Mouse (Mus musculus): ENCODE data around the gene Gm8897. TPM values are rescaled to one million over a fixed set of nuclear protein-coding genes. Genes with fewer than 3 reads are reported as not detected.

Gm8897 gene
- not detected for total RNA-seq (2023)

DNA sequence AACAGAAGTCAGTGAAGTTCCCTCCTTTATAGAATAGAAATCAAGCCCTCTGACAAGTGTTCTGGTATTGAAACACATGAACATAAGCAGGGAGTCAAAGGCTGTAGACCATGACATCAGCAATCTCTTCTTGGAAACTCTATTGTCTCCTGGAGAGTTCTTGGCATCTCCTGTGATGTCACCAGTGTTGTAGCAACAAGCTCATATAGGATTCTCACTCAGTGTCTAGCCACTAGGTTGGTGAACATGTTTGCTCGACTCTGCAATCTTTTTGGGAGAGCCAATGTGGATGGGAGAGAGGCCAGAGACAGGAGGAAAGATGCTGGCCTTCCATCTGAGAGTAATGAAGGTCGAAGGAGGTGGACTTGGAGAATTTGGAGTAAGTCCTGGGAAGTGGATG lies at the start of gene Gm8897:
TSS of gene Gm8897 (plus strand) at position 301 of the 400 bp plus-strand sequence.

Other genes starting within 250 kb of the Gm8897 start
- not detected for gene Gm5861, start 233.3 kb upstream of the Gm8897 start, total RNA-seq (2023)
- not detected for gene Gm8890, start 160.4 kb upstream of the Gm8897 start, total RNA-seq (2023)
- not detected for gene Speer1, start 74.9 kb upstream of the Gm8897 start, total RNA-seq (2023)
- gene Gm8906, start 86.3 kb downstream of the Gm8897 start, total RNA-seq (2023) = not detected
- not detected for gene Gm6460, start 178.5 kb downstream of the Gm8897 start, total RNA-seq (2023)

Measured in neutrophil, adult 59 days (primary cell).